Mouse (Mus musculus) neural tube, embryonic 14.5 days (tissue): ENCODE data around the gene Btrc. TPM values are rescaled to one million over a fixed set of nuclear protein-coding genes. Genes with fewer than 3 reads are reported as not detected.

ENCODE experiments used
- ATAC-seq: fragments of 200-750 bp; cut with Nextera tagmentation; 2 replicates; pipeline ENCODE4 v1.8.0; 2017; ENCODE audit warnings: low read depth, mild to moderate bottlenecking, moderate TSS enrichment, moderate library complexity
- H3K27ac ChIP-seq: fragments of 300-500 bp; sonication (generic); 2 replicates; pipeline ENCODE4 v1.5.1; 2014; ENCODE audit warnings: low read depth, mild to moderate bottlenecking, control low read depth, low read length, moderate library complexity, mixed read lengths
- H3K27me3 ChIP-seq: fragments of 300-500 bp; sonication (generic); 2 replicates; pipeline ENCODE4 v1.6.1; 2014; ENCODE audit warnings: low read length; ENCODE audit not compliant: control insufficient read depth, insufficient read depth
- H3K36me3 ChIP-seq: fragments of 300-500 bp; sonication (generic); 2 replicates; pipeline ENCODE4 v1.6.1; 2014; ENCODE audit warnings: low read length, mixed read lengths; ENCODE audit not compliant: control insufficient read depth, insufficient read depth
- H3K4me1 ChIP-seq: fragments of 300-500 bp; sonication (generic); 2 replicates; pipeline ENCODE4 v1.6.1; 2014; ENCODE audit warnings: low read length; ENCODE audit not compliant: control insufficient read depth, insufficient read depth
- H3K4me2 ChIP-seq: fragments of 300-500 bp; sonication (generic); 2 replicates; pipeline ENCODE4 v1.6.1; 2014; ENCODE audit warnings: mild to moderate bottlenecking, low read depth, low read length, control low read depth
- H3K4me3 ChIP-seq: fragments of 300-500 bp; sonication (generic); 2 replicates; pipeline ENCODE4 v1.5.1; 2014; ENCODE audit warnings: low read depth, low read length, control low read depth, mixed read lengths
- H3K9ac ChIP-seq: fragments of 300-500 bp; sonication (generic); replicated peaks from 2 replicates; pipeline ENCODE4 v1.6.1; 2014; ENCODE audit warnings: low read depth, mild to moderate bottlenecking, control low read depth, low read length, mixed read lengths
- H3K9me3 ChIP-seq: fragments of 300-500 bp; sonication (generic); 2 replicates; pipeline ENCODE4 v1.6.1; 2016; ENCODE audit warnings: low read length; ENCODE audit not compliant: control insufficient read depth
- WGBS: fragments of 180-500 bp; shearing (Covaris S2); extraction: QIAGEN DNeasy Blood & Tissue Kit; methylation state at CpG from one replicate; pipeline ENCODE4 v1.1.7; 2014; 5-methylcytosine and 5-hydroxymethylcytosine counted together
- polyA plus RNA-seq: library from polyadenylated mRNA; unstranded; fragments of >200 nt; fragmentation: Nextera tagmentation; extraction: Ambion mirVana; gene quantifications from 2 replicates; pipeline ENCODE4 v1.2.1, GENCODE M21; 2014

The Btrc gene
- polyA plus RNA-seq, 1 experiment from 2014 or later = 70.8 TPM

DNA sequence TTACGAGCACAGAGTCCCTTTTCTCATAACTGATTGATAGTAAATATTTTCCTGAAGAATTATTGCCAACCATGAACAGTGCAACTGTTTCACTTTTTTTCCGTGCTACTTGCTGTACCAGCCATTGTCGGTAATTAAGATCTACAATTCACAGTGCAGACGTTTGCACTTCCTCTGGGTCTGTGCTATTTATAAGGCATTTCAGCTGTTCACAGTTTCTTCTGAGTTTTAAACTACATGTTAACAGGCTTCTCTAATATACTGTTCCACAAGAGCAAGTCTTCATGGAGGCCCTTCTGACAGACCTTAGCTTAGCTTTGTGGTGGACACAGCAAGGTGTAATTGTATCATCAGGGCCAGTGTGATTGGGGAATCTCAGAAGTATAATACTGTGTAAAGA lies 111.2 kb downstream of the Btrc start:
- H3K9me3 ChIP-seq = no peaks in the 10 kb centered on the region
- H3K27me3 ChIP-seq = no peaks in the 10 kb centered on the region
- WGBS = 43% methylated on average over 4 of the region's 4 CpGs
- H3K4me1 ChIP-seq = peaks cover 47% of the 10 kb centered on the region
- ATAC-seq = no peak
- H3K36me3 ChIP-seq = no peaks in the 10 kb centered on the region
- no peak overlapping the region for H3K4me3 ChIP-seq
- no peak overlapping the region for H3K9ac ChIP-seq
- H3K27ac ChIP-seq = no peak overlapping the region
- H3K4me2 ChIP-seq = no peak overlapping the region

DNA sequence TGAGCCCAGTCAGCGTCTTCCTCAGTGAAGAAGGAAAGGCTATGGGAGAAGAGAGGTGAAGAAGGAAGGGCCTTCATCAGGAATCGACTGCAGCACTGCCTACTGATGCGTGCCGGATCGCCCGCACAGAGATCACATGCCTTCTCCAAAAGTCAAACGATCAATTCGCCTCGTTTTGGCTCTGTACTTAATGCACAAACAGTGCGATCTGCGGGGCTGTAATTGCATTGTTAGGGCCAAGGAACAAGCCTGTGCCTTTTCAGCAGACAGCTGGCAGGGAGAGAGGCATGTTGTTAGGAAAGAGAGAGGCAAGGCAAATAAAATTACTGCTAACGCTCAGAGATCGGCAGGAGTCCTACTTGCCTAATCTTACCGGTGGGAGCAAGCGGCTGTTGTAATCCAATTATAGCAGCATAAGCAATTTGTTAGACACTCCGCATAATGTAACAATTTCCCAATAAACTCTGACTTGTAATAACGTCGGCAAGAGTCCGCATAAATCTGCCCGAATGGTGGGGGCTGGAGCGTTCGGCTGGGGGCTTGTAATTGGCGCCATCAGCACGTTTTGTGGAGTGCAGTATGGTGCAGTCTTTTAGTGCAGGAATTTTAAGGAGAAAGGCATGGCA lies 112.5 kb downstream of the Btrc start:
- peak; percentile 84 for ATAC-seq
- Histone ChIP-seq H3K9me3 (no peaks in the 10 kb centered on the region), H3K36me3 (no peaks in the 10 kb centered on the region), H3K4me2 (peak overlapping the region; percentile 35), H3K9ac (no peak overlapping the region), H3K4me1 (peaks cover 47% of the 10 kb centered on the region), H3K27me3 (no peaks in the 10 kb centered on the region), H3K27ac (peak overlapping the region; percentile 83), H3K4me3 (no peak overlapping the region)
- 12% methylated on average over 24 of the region's 24 CpGs for WGBS

DNA sequence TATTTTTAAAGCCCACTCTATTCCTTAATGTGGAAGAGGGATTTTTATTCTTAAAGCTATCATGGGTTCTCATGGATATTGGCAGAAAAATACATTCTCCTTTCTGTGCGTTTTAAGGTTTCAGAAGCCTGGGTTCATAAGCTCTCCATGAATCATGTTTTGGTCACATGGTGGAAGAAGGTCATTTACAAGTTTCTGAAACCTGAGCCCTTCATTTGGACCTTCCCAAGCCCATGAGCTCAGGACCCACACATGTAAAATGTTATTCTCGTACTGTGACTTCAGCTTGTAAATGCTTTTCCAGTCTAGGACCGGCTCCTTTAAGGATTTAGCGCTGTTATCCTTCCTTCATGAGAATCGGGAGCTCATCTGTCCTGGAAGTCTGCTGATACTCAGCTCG lies 116.0 kb downstream of the Btrc start:
- no peak for ATAC-seq
- Histone ChIP-seq H3K4me3 (no peak overlapping the region), H3K36me3 (no peaks in the 10 kb centered on the region), H3K4me1 (peaks cover 31% of the 10 kb centered on the region), H3K9me3 (no peaks in the 10 kb centered on the region), H3K27me3 (no peaks in the 10 kb centered on the region), H3K4me2 (no peak overlapping the region), H3K9ac (no peak overlapping the region), H3K27ac (no peak overlapping the region)
- WGBS = 91% methylated on average over 6 of the region's 6 CpGs

DNA sequence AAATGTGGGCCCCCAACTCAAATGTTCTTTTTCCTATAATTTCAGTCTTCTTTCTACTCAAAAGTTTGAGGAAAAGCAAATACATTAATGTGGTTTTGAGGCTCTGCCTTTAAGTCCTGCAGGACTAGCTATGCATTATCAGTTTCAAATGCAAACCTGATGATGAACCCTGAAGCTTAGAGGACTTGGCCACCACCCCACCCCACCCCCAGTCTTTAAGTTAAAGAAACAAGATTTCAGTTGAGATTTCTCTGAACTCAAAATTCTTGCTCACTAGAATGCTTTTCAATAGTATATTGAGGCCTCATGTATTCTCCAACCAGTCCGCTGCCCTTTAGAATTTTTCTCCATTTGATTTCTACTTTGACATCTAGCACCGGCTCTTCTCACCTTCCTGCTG lies 117.0 kb downstream of the Btrc start:
- ATAC-seq = no peak
- peaks cover 24% of the 10 kb centered on the region for H3K4me1 ChIP-seq
- H3K4me3 ChIP-seq = no peak overlapping the region
- H3K27me3 ChIP-seq = no peaks in the 10 kb centered on the region
- no peaks in the 10 kb centered on the region for H3K9me3 ChIP-seq
- H3K4me2 ChIP-seq = no peak overlapping the region
- no peak overlapping the region for H3K9ac ChIP-seq
- no peaks in the 10 kb centered on the region for H3K36me3 ChIP-seq
- H3K27ac ChIP-seq = no peak overlapping the region
- 84% methylated on average over 2 of the region's 2 CpGs for WGBS

DNA sequence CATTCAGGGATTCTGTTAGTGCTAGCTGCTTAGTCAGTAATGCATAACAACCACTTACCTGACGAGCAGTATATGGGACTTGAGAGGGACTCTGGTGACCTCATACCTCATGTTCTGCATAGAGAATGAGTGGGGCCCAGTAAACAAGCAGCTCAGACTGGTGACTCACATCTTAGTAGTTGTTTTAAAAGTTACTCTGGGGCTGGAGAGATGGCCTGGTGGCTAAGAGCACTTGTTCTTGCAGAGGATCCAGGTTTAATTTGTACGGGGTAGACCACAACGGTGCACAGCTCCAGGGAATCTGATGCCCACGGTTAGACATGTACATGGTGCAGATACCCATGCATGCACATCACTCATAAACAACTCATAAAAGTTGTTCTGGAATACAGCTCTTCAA lies 117.4 kb downstream of the Btrc start:
- H3K27ac ChIP-seq = no peak overlapping the region
- H3K4me3 ChIP-seq = no peak overlapping the region
- no peak overlapping the region for H3K4me2 ChIP-seq
- ATAC-seq = no peak
- H3K4me1 ChIP-seq = peaks cover 19% of the 10 kb centered on the region
- no peak overlapping the region for H3K9ac ChIP-seq
- H3K9me3 ChIP-seq = no peaks in the 10 kb centered on the region
- H3K27me3 ChIP-seq = no peaks in the 10 kb centered on the region
- WGBS = 82% methylated on average over 4 of the region's 4 CpGs
- H3K36me3 ChIP-seq = no peaks in the 10 kb centered on the region

DNA sequence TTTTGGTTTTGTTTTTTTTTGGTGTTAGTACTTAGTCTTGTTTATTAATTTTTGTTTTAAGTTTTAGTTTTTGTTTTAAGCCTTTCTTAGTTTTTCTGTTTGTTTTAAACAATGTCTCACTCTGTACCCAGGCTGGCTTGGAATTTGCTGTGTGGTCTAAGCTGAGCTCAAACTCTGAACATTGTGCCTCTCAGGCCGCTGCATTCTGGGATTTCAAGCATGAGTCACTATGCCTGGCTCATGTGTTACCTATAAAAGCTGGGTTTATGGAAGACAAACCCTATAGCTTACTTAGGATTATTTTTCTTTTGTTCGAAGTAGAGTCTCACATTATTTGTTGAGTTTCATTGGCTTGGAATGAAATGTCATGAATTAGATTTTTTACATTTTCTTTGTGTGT lies 119.9 kb downstream of the Btrc start:
- 71% methylated on average over 2 of the region's 2 CpGs for WGBS
- no peak for ATAC-seq
- H3K4me2 ChIP-seq = no peak overlapping the region

DNA sequence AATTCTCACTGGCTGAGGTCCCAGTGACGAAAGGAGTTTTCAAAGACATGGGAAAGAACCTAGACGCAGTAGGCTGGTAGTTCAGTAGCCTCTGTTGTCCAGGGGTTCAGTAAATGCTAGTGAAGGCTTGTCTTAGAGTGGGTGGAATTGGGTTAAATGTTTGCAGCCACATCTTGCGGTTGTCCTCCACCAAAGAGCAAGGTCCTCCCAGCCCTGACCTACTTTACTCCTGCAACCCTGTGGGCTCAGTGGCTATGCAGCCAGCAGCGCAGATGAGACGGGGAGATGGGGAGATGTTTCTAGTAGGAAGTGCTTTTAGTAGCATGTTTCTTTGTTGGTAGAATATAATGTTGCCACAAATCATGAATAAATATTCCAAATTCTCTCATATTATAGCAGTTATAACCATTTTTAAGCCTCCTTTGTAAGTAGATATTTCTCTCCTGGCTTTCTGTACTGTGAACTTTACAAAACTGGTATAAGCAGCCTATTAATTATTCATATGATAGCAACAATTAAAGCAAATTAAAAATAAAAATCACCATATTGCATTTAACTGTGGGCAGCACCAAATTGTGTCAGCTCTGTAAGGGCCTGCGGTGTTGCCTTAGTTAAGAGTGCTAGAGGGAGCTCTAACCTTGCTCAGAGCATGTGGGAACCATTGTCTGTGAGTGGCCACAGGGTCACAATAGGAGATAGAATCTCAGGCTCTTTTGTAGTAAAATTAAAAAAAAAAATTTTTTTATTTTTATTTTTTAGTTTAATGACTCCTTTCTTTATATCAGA lies 122.9 kb downstream of the Btrc start:
- Histone ChIP-seq H3K4me3 (no peak overlapping the region), H3K27ac (no peak overlapping the region), H3K9ac (no peak overlapping the region), H3K9me3 (no peaks in the 10 kb centered on the region), H3K4me2 (no peak overlapping the region), H3K36me3 (no peaks in the 10 kb centered on the region), H3K27me3 (no peaks in the 10 kb centered on the region), H3K4me1 (0 out of 2 replicates have a peak, but pooled peaks cover 3% of the 10 kb centered on the region)
- no peak for ATAC-seq
- 79% methylated on average over 6 of the region's 6 CpGs for WGBS

More for the DNA sequence above, 119.9 kb downstream of the Btrc start:
- Histone ChIP-seq H3K27me3 (no peaks in the 10 kb centered on the region), H3K4me1 (0 out of 2 replicates have a peak, but pooled peaks cover 3% of the 10 kb centered on the region), H3K4me3 (no peak overlapping the region), H3K9me3 (no peaks in the 10 kb centered on the region), H3K9ac (no peak overlapping the region), H3K36me3 (no peaks in the 10 kb centered on the region), H3K27ac (no peak overlapping the region)

DNA sequence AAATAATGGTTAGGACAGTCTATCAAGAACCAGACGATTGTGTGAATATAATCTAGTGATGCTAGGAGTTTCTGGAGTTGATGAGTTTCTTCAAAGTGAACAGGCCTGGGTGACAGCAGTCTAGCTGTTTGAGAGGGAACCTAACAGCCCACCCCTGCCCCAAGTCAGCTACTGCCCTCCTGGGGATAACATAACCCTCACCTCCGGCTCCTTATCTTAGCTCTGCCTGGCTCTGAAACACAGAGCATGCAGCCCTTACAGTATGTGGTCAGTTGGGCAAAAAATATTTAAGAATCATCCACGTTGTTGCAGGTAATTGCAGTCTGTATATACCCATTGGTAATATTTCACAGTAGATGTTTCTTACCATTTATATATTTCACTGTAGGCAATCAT lies 123.5 kb downstream of the Btrc start:
- Histone ChIP-seq H3K27ac (no peak overlapping the region), H3K27me3 (no peaks in the 10 kb centered on the region), H3K4me2 (no peak overlapping the region), H3K4me1 (0 out of 2 replicates have a peak, but pooled peaks cover 3% of the 10 kb centered on the region), H3K4me3 (no peak overlapping the region), H3K9me3 (no peaks in the 10 kb centered on the region), H3K9ac (no peak overlapping the region), H3K36me3 (no peaks in the 10 kb centered on the region)
- no peak for ATAC-seq
- WGBS = 66% methylated on average over 3 of the region's 3 CpGs

DNA sequence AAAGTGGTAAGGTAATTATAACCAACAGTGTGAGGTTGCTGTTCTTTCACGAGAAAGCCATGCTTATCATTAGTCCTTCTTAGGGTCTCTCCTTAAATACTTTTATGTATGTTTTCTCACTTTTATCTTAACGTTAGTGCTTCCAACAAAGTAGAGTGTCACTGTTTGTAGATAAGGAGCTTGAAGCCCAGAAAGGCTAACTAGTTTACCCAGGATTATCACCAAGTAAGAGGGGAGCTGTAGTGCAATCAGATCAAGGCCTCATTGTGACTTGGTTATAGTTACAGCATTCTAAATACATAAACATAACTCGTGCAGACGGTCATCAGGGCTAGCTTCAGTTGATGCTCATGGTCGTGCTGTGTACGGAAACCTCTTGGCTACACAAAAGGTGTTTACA lies 126.4 kb downstream of the Btrc start:
- no peak overlapping the region for H3K27ac ChIP-seq
- WGBS = 76% methylated on average over 6 of the region's 6 CpGs
- H3K27me3 ChIP-seq = no peaks in the 10 kb centered on the region
- ATAC-seq = no peak
- no peak overlapping the region for H3K4me3 ChIP-seq
- H3K9me3 ChIP-seq = no peaks in the 10 kb centered on the region
- H3K4me1 ChIP-seq = peaks cover 23% of the 10 kb centered on the region
- H3K4me2 ChIP-seq = no peak overlapping the region
- H3K36me3 ChIP-seq = no peaks in the 10 kb centered on the region
- no peak overlapping the region for H3K9ac ChIP-seq
